Mouse (Mus musculus) layer of hippocampus, adult 8-10 months (tissue): ENCODE results near the gene 4930402H24Rik. TPM values are rescaled to one million over a fixed set of nuclear protein-coding genes. Genes with fewer than 3 reads are reported as not detected.

Experiments
- DNase-seq, 2 experiments: peaks; one replicate each; pipeline ENCODE4 v3.0.0; 2022; ENCODE audit warnings: low spot score in 2 of 2
- total RNA-seq, 4 experiments: library from RNA; stranded (reverse); gene quantifications; 2 replicates each; pipeline ENCODE4 v1.2.4; 2022

4930402H24Rik gene
- total RNA-seq, 4 experiments from 2014 or later, result 74.4 to 113 (median 91.0) TPM

GRCm38 (mm10) chr2:130667559-130667958 is 238.6 kb downstream of the 4930402H24Rik start, which contains the start of gene Itpa:
Itpa (plus strand) TSS chr2:130667610.
- DNase-seq, result peak; percentile 81 to 86

- DNase-seq, result peak; percentile 94 to 96
These were observed 242.0 kb downstream of the 4930402H24Rik start, which contains the start of gene Ddrgk1 for GRCm38 (mm10) chr2:130664102-130664701. Ddrgk1 (minus strand) TSS chr2:130664659.

DNA sequence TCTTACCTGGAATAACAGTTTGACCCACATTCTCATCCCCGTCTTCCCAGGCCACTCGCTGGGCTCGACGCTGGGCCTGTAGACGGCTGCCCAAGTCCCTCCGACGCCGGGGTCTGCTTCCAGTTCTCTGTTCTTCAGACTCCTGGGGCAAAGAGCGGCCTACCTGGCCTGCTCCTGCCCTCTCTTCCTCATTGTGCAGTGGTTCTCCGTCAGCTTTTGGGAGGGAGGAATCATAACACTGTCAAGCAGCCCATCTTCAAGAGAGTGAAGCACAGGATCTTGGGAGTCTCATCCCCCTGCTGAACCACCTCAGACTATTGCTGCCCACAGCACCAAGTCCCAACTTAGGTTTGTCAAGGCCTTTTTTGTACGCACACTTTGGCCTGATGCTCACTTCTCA is 242.9 kb downstream of the 4930402H24Rik start:
- no peak for DNase-seq

- DNase-seq, result no peak
These were observed 247.7 kb downstream of the 4930402H24Rik start for GRCm38 (mm10) chr2:130658530-130658929.

- peak; percentile 85 to 90 for DNase-seq
These were observed 248.7 kb downstream of the 4930402H24Rik start for GRCm38 (mm10) chr2:130657541-130657940.

- no peak for DNase-seq
These were observed 249.7 kb downstream of the 4930402H24Rik start for GRCm38 (mm10) chr2:130656536-130656935.

Other genes with a start within 250 kb of the 4930402H24Rik start
- gene Ddrgk1, start 241.7 kb downstream of the 4930402H24Rik start, total RNA-seq, result 100 to 1,000 TPM in 3 of 4 experiments, 10 to 100 TPM in 1; 95.9 to 122 (median 110) TPM
- 10 to 100 TPM; 32.1 to 36.0 (median 34.7) TPM for gene Itpa, start 238.8 kb downstream of the 4930402H24Rik start, total RNA-seq
- 1 to 10 TPM; 1.2 to 2.0 (median 1.6) TPM for gene Slc4a11, start 208.9 kb downstream of the 4930402H24Rik start, total RNA-seq
- gene Atrn, start 89 bp upstream of the 4930402H24Rik start, total RNA-seq, result 100 to 1,000 TPM in 3 of 4 experiments, 10 to 100 TPM in 1; 98.2 to 108 (median 104) TPM
- gene Gfra4, start 136.7 kb upstream of the 4930402H24Rik start, total RNA-seq, result 10 to 100 TPM; 52.8 to 62.0 (median 58.8) TPM
- 1 to 10 TPM in 2 of 4 experiments, under 1 TPM in 2; 0.62 to 1.4 (median 1.0) TPM for gene Adam33, start 157.4 kb upstream of the 4930402H24Rik start, total RNA-seq
- gene Siglec1, start 180.4 kb upstream of the 4930402H24Rik start, total RNA-seq, result 1 to 10 TPM in 1 of 4 experiments, under 1 TPM in 3; 0.39 to 1.5 (median 0.75) TPM
- 10 to 100 TPM in 2 of 4 experiments, 1 to 10 TPM in 2; 8.8 to 11.8 (median 9.6) TPM for gene Hspa12b, start 220.9 kb upstream of the 4930402H24Rik start, total RNA-seq
- gene Gm11037, start 227.1 kb upstream of the 4930402H24Rik start, total RNA-seq, result not detected